Mouse (Mus musculus) ES-CJ7 (cell line): ENCODE results near the gene Cacnb2.

ENCODE experiments used
- DNase-seq: peaks from one replicate; pipeline ENCODE4 v3.0.0; 2011; ENCODE audit warnings: low read depth, low spot score

Gene Cacnb2

GRCm38 (mm10) chr2:14770635-14771034 is 167.7 kb downstream of the Cacnb2 start:
- no peak for DNase-seq

- no peak for DNase-seq
These were observed 171.5 kb downstream of the Cacnb2 start for GRCm38 (mm10) chr2:14774375-14774774.

GRCm38 (mm10) chr2:14774857-14775495 is 172.1 kb downstream of the Cacnb2 start:
- DNase-seq = no peak

GRCm38 (mm10) chr2:14787983-14788382 is 185.1 kb downstream of the Cacnb2 start:
- DNase-seq = no peak

GRCm38 (mm10) chr2:14801446-14802046 is 198.7 kb downstream of the Cacnb2 start:
- no peak for DNase-seq

- DNase-seq = no peak
These were observed 204.9 kb downstream of the Cacnb2 start for GRCm38 (mm10) chr2:14807650-14808347.

GRCm38 (mm10) chr2:14814977-14815376 is 212.1 kb downstream of the Cacnb2 start:
- no peak for DNase-seq

GRCm38 (mm10) chr2:14818651-14819050 is 215.8 kb downstream of the Cacnb2 start:
- DNase-seq = peak; percentile 50

GRCm38 (mm10) chr2:14820946-14821345 is 218.1 kb downstream of the Cacnb2 start:
- no peak for DNase-seq

GRCm38 (mm10) chr2:14823105-14823504 is 220.2 kb downstream of the Cacnb2 start:
- DNase-seq = no peak

- DNase-seq = no peak
These were observed 221.0 kb downstream of the Cacnb2 start for GRCm38 (mm10) chr2:14823816-14824348.

GRCm38 (mm10) chr2:14825146-14825545 is 222.3 kb downstream of the Cacnb2 start:
- no peak for DNase-seq

GRCm38 (mm10) chr2:14829451-14829850 is 226.6 kb downstream of the Cacnb2 start:
- no peak for DNase-seq

GRCm38 (mm10) chr2:14831308-14831707 is 228.4 kb downstream of the Cacnb2 start:
- no peak for DNase-seq

- no peak for DNase-seq
These were observed 231.9 kb downstream of the Cacnb2 start for GRCm38 (mm10) chr2:14834700-14835317.

GRCm38 (mm10) chr2:14841272-14841671 is 238.4 kb downstream of the Cacnb2 start:
- no peak for DNase-seq

GRCm38 (mm10) chr2:14846727-14847126 is 243.8 kb downstream of the Cacnb2 start:
- no peak for DNase-seq

GRCm38 (mm10) chr2:14847188-14847587 is 244.3 kb downstream of the Cacnb2 start:
- DNase-seq = no peak

GRCm38 (mm10) chr2:14850831-14851230 is 247.9 kb downstream of the Cacnb2 start:
- DNase-seq = no peak

GRCm38 (mm10) chr2:14851383-14851782 is 248.5 kb downstream of the Cacnb2 start:
- DNase-seq = peak; percentile 15

GRCm38 (mm10) chr2:14854054-14854453 is 251.2 kb downstream of the Cacnb2 start:
- no peak for DNase-seq

- no peak for DNase-seq
These were observed 255.4 kb downstream of the Cacnb2 start for GRCm38 (mm10) chr2:14858301-14858700.
